In genomic region chr1:151583457-151584181, GRCm38 (mm10) we compare ENCODE assay signal across 16 mouse cellular contexts.
"Had no signal": no experiment of that assay in that cellular context is flagged by ENCODE, and none has a peak within 500 bp of the region (broad histone marks: within the 10 kb centered on the region; RNA-seq: fewer than 3 reads in every experiment).

No protein-coding gene starts in this region.

- H3K9ac ChIP-seq: limb, embryonic 12.5 days; liver, embryonic 13.5 days; liver, postnatal 0 days; neural tube, embryonic 12.5 days had no signal

- H3K27me3 ChIP-seq: limb, embryonic 12.5 days; liver, embryonic 13.5 days; neural tube, embryonic 12.5 days had no signal

- ATAC-seq: inflammation-experienced regulatory T-cells, adult 6 months; intestine, postnatal 0 days; liver, postnatal 0 days had no signal

- H3K36me3 ChIP-seq: limb, embryonic 12.5 days; liver, embryonic 13.5 days; midbrain, embryonic 10.5 days; neural tube, embryonic 12.5 days had no signal

- H3K9me3 ChIP-seq: limb, embryonic 12.5 days; liver, embryonic 13.5 days; midbrain, embryonic 10.5 days; neural tube, embryonic 12.5 days had no signal

- H3K27ac ChIP-seq: limb, embryonic 12.5 days; liver, embryonic 13.5 days; midbrain, embryonic 10.5 days; neural tube, embryonic 12.5 days had no signal

- DNase-seq: kidney, adult 8-10 months; kidney, postnatal 25 days; layer of hippocampus, adult 9-11 months; layer of hippocampus, postnatal 36 days; liver; liver, embryonic 13.5 days; liver, postnatal 0 days; midbrain, embryonic 14.5 days; thymus, adult 18-20 months; thymus, postnatal 14 days had no signal

- H3K4me3 ChIP-seq: limb, embryonic 12.5 days; liver, embryonic 13.5 days; midbrain, embryonic 10.5 days; myocyte; neural tube, embryonic 12.5 days had no signal

- H3K4me2 ChIP-seq: limb, embryonic 12.5 days; liver, embryonic 13.5 days; neural tube, embryonic 12.5 days had no signal

- H3K4me1 ChIP-seq: limb, embryonic 12.5 days; midbrain, embryonic 10.5 days; neural tube, embryonic 12.5 days had no signal
